Mouse (Mus musculus) C2C12 (cell line): Measurements from ENCODE around the gene Abt1. TPM values are rescaled to one million over a fixed set of nuclear protein-coding genes. Genes with fewer than 3 reads are reported as not detected.

ENCODE experiments used
- H3K27me3 ChIP-seq: one replicate; pipeline ENCODE4 v1.6.1; 2011; ENCODE audit not compliant: control insufficient read depth, insufficient read depth, insufficient read length
- H3K36me3 ChIP-seq: one replicate; pipeline ENCODE4 v1.6.1; 2011; ENCODE audit not compliant: control insufficient read depth, insufficient read depth
- H3K4me3 ChIP-seq: one replicate; pipeline ENCODE4 v1.5.1; 2011; ENCODE audit warnings: mild to moderate bottlenecking, control low read depth; ENCODE audit not compliant: poor library complexity, insufficient read depth, severe bottlenecking
- H3K79me2 ChIP-seq: one replicate; pipeline ENCODE4 v1.6.1; 2011; ENCODE audit not compliant: control insufficient read depth, insufficient read depth
- H3K79me3 ChIP-seq: one replicate; pipeline ENCODE4 v1.6.1; 2011; ENCODE audit warnings: low read depth, control low read depth
- H3ac ChIP-seq: one replicate; pipeline ENCODE3; 2011; ENCODE audit warnings: low read depth; ENCODE audit not compliant: control insufficient read depth, insufficient read length
- CEBPB ChIP-seq: IDR thresholded peaks from one replicate; pipeline ENCODE4 v1.6.1; 2011; ENCODE audit warnings: low read depth, mild to moderate bottlenecking, control low read depth, moderate library complexity
- CTCF ChIP-seq: IDR thresholded peaks from one replicate; pipeline ENCODE4 v1.5.1; 2011; ENCODE audit not compliant: control insufficient read depth, insufficient read depth, insufficient read length
- FOSL1 ChIP-seq: IDR thresholded peaks from one replicate; pipeline ENCODE4 v1.8.0; 2011; ENCODE audit warnings: mild to moderate bottlenecking, low read length; ENCODE audit not compliant: poor library complexity, insufficient read depth, severe bottlenecking
- MAX ChIP-seq: IDR thresholded peaks from one replicate; pipeline ENCODE4 v1.6.1; 2011; ENCODE audit warnings: mild to moderate bottlenecking, control low read depth
- MYOD1 ChIP-seq: IDR thresholded peaks from one replicate; pipeline ENCODE4 v1.6.1; 2011; ENCODE audit warnings: low read depth; ENCODE audit not compliant: control insufficient read depth, insufficient read length
- MYOG ChIP-seq: IDR thresholded peaks from one replicate; pipeline ENCODE4 v1.6.1; 2011; ENCODE audit not compliant: control insufficient read depth, insufficient read length; ENCODE audit errors: extremely low read depth
- USF1 ChIP-seq: IDR thresholded peaks from one replicate; pipeline ENCODE4 v1.6.1; 2011; ENCODE audit warnings: low read depth, mild to moderate bottlenecking, control low read depth, moderate library complexity
- polyA plus RNA-seq: library from polyadenylated mRNA; unstranded; fragments of >200 nt; fragmentation: generic; extraction: Trizol; gene quantifications from one replicate; pipeline ENCODE4 v1.2.1, GENCODE M21; 2012; ENCODE audit warnings: missing spikeins

Gene Abt1
- polyA plus RNA-seq, 1 experiment, result 11.2 TPM

GRCm38 (mm10) chr13:23450398-23450797, 26.7 kb upstream of the Abt1 start:
- Histone ChIP-seq H3K4me3 (peak overlapping the region; percentile 45), H3ac (peak overlapping the region; percentile 5), H3K36me3 (no peaks in the 10 kb centered on the region), H3K27me3 (no peaks in the 10 kb centered on the region), H3K79me2 (no peaks in the 10 kb centered on the region), H3K79me3 (no peaks in the 10 kb centered on the region)
- TF ChIP-seq MYOG (no peak), CEBPB (no peak), USF1 (no peak), MYOD1 (no peak), FOSL1 (no peak), MAX (no peak), CTCF (no peak)

- Histone ChIP-seq H3K27me3 (no peaks in the 10 kb centered on the region), H3K79me2 (no peaks in the 10 kb centered on the region), H3K36me3 (no peaks in the 10 kb centered on the region), H3K4me3 (peak overlapping the region; percentile 45), H3K79me3 (no peaks in the 10 kb centered on the region), H3ac (peak overlapping the region; percentile 45)
- no peak for TF ChIP-seq CTCF
- TF ChIP-seq MYOG, result no peak
- TF ChIP-seq CEBPB, result no peak
- TF ChIP-seq USF1, result no peak
- no peak for TF ChIP-seq FOSL1
- no peak for TF ChIP-seq MYOD1
- TF ChIP-seq MAX, result no peak
Measured at GRCm38 (mm10) chr13:23449235-23450095, 25.8 kb upstream of the Abt1 start.

GRCm38 (mm10) chr13:23448758-23449157, 25.1 kb upstream of the Abt1 start:
- Histone ChIP-seq H3K4me3 (no peak overlapping the region), H3K79me2 (no peaks in the 10 kb centered on the region), H3K79me3 (no peaks in the 10 kb centered on the region), H3K36me3 (no peaks in the 10 kb centered on the region), H3ac (no peak overlapping the region), H3K27me3 (no peaks in the 10 kb centered on the region)
- TF ChIP-seq FOSL1 (no peak), MAX (no peak), USF1 (no peak), MYOD1 (no peak), MYOG (no peak), CTCF (no peak), CEBPB (no peak)

- Histone ChIP-seq H3K36me3 (no peaks in the 10 kb centered on the region), H3K27me3 (no peaks in the 10 kb centered on the region), H3K4me3 (peak overlapping the region; percentile 57), H3K79me3 (no peaks in the 10 kb centered on the region), H3K79me2 (no peaks in the 10 kb centered on the region), H3ac (peak overlapping the region; percentile 16)
- TF ChIP-seq FOSL1, result peak; percentile 21
- no peak for TF ChIP-seq USF1
- TF ChIP-seq CEBPB, result peak; percentile 43
- TF ChIP-seq MYOG, result no peak
- no peak for TF ChIP-seq MAX
- TF ChIP-seq MYOD1, result no peak
- no peak for TF ChIP-seq CTCF
Measured at GRCm38 (mm10) chr13:23446498-23446952, 22.9 kb upstream of the Abt1 start.

- Histone ChIP-seq H3K27me3 (no peaks in the 10 kb centered on the region), H3K4me3 (peak overlapping the region; percentile 57), H3K79me2 (no peaks in the 10 kb centered on the region), H3K79me3 (no peaks in the 10 kb centered on the region), H3K36me3 (no peaks in the 10 kb centered on the region), H3ac (peak overlapping the region; percentile 88)
- no peak for TF ChIP-seq FOSL1
- TF ChIP-seq CEBPB, result peak; percentile 15
Measured at GRCm38 (mm10) chr13:23445561-23446320, 22.1 kb upstream of the Abt1 start.
